Mouse (Mus musculus) neural tube, embryonic 13.5 days (tissue): ENCODE measurements around the gene Ccdc92b. TPM values are rescaled to one million over a fixed set of nuclear protein-coding genes. Genes with fewer than 3 reads are reported as not detected.
"Not testable (repeated sequence)": the region's sequence is repeated elsewhere in the genome, so short reads cannot be mapped to it uniquely, and the experiment has no call there.

Experiments used
- ATAC-seq: fragments of 200-750 bp; cut with Nextera tagmentation; 2 replicates; pipeline ENCODE4 v1.8.0; 2017; ENCODE audit warnings: low read depth, mild to moderate bottlenecking, moderate TSS enrichment, moderate library complexity
- H3K27ac ChIP-seq: fragments of 300-500 bp; sonication (generic); replicated peaks from 2 replicates; pipeline ENCODE4 v1.5.1; 2015; ENCODE audit warnings: moderate library complexity, mild to moderate bottlenecking, inconsistent platforms
- H3K27me3 ChIP-seq: fragments of 300-500 bp; sonication (generic); 2 replicates; pipeline ENCODE4 v1.6.1; 2015; ENCODE audit warnings: mild to moderate bottlenecking, inconsistent platforms
- H3K36me3 ChIP-seq: fragments of 300-500 bp; sonication (generic); 2 replicates; pipeline ENCODE4 v1.6.1; 2015; ENCODE audit warnings: mild to moderate bottlenecking, inconsistent platforms
- H3K4me1 ChIP-seq: fragments of 300-500 bp; sonication (generic); replicated peaks from 2 replicates; pipeline ENCODE4 v1.6.1; 2015; ENCODE audit warnings: inconsistent platforms
- H3K4me2 ChIP-seq: fragments of 300-500 bp; sonication (generic); 2 replicates; pipeline ENCODE4 v1.6.1; 2015; ENCODE audit warnings: inconsistent platforms, mild to moderate bottlenecking, moderate library complexity
- H3K4me3 ChIP-seq: fragments of 300-500 bp; sonication (generic); 2 replicates; pipeline ENCODE4 v1.5.1; 2015; ENCODE audit warnings: mild to moderate bottlenecking, inconsistent platforms
- H3K9ac ChIP-seq: fragments of 300-500 bp; sonication (generic); 2 replicates; pipeline ENCODE4 v1.6.1; 2015; ENCODE audit warnings: moderate library complexity, mild to moderate bottlenecking, inconsistent platforms
- H3K9me3 ChIP-seq: fragments of 300-500 bp; sonication (generic); 2 replicates; pipeline ENCODE4 v1.6.1; 2016; ENCODE audit warnings: inconsistent platforms
- WGBS: fragments of 180-500 bp; shearing (Covaris S2); methylation state at CpG from one replicate; pipeline ENCODE4 v1.1.7; 2015; 5-methylcytosine and 5-hydroxymethylcytosine counted together
- polyA plus RNA-seq: library from polyadenylated mRNA; unstranded; fragments of >200 nt; fragmentation: Nextera tagmentation; extraction: Ambion mirVana; gene quantifications from 2 replicates; pipeline ENCODE4 v1.2.1, GENCODE M21; 2015

Gene Ccdc92b
- polyA plus RNA-seq, result 1.9 and 2.1 TPM in 2 replicates

DNA sequence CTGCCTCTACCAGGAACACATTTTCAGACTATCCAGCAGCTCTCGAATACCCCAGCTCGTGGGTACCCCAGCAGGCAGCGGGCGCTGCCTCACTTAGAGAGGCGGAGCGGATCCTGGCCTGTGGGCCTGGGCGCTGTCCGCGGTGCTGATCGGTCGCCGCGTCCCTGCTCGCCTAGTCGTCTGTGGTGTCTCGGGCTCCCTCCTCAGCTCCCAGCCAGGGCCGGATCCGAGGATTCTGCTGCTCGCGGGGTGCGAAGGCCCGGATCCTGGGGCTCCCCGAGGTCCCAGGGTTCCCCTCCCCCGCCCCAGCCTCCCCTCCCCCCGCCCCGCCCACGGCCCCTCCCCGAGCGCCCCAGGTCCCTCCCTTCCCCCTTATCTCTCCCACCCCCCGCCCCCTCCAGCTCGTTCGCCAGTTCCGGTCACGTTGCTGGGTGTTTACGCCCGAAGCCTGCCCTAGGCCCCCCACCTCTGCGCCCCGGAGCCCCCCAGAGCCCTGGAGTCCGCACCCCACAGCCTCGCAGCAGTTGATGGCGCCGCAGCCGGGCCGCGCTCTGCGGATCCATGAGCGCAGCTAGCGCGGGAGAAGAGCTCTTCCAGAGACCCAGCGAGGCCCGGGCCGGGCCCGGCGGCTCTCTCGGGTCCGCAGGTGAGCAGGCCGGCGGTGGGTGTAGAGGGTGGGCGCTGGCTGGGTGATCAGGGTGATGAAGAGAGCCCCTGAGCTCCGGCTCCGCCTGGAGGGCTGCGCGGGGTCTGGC, at the start of gene Ccdc92b:
Ccdc92b (plus strand) TSS at position 405 of the 755 bp plus-strand sequence.
- WGBS, result under 1% methylated on average over 53 of the region's 63 CpGs
- Histone ChIP-seq H3K27me3 (peaks cover 69% of the 10 kb centered on the region), H3K4me1 (peaks cover 11% of the 10 kb centered on the region; the same call in 1 of the 2 replicates), H3K4me2 (peak within 1 kb of the TSS; percentile 71), H3K9ac (peak within 1 kb of the TSS; percentile 82), H3K27ac (0 out of 2 replicates have a peak within 1 kb of the TSS, but pooled peaks have one; percentile 46), H3K36me3 (0 out of 2 replicates have a peak, but pooled peaks cover 9% of the 10 kb centered on the region), H3K9me3 (no peaks in the 10 kb centered on the region), H3K4me3 (peak within 1 kb of the TSS; percentile 71)
- peak; percentile 89 for ATAC-seq

DNA sequence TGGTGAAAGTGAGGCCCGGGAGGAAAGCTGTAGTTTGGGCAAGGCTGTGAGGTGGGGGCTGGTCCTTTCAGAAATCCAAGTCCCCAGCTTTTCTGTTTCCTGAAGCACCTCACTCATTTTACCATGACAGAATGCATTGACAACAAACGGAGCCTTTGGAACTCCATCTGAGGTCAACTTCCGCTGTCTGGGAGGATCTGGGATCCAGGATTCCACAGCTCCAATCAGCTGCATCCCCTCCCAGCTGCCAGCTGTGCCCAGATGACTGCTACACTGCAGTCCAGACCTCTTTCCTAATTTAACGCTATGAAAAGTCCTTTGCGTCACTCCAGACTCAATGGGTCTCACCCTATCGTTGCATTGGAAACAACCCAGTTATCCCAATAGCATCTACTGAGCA, 49.7 kb upstream of the Ccdc92b start:
- Histone ChIP-seq H3K36me3 (no peaks in the 10 kb centered on the region), H3K9me3 (no peaks in the 10 kb centered on the region), H3K4me2 (no peak overlapping the region), H3K27ac (no peak overlapping the region), H3K4me1 (peaks cover 4% of the 10 kb centered on the region; the same call in 1 of the 2 replicates), H3K4me3 (no peak overlapping the region), H3K9ac (no peak overlapping the region), H3K27me3 (no peaks in the 10 kb centered on the region)
- ATAC-seq, result no peak
- WGBS, result 73% methylated on average over 6 of the region's 6 CpGs

DNA sequence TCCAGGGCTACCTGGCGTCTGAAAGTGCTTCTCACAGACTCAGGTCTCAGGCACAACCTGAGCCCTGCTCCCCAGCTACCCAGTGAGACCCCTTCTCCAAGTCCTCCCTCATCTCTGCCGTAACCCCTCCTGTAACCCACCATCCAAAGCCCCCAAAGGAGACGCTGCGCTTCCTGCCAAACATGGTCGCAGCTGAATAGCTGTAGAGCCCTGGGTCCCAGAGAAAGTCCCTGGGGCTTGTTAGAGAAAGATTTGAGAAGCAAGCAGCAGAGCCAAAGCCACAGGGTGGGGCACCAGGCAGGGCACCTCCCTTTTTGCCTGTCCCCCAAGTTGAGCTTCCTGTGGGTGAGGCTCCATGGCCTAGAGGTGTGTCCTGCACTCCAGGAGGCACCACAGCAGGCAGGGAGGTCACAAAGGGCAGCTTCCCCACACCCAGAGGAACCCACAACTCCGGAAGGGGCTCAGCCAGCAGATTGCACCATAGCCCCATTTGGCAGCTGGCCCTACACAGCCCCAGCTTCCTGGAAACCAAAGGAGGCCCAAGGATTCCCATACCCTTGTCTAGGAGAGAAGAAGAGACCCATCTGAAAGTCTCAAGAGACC, 46.8 kb upstream of the Ccdc92b start:
- Histone ChIP-seq H3K4me1 (peaks cover 4% of the 10 kb centered on the region; the same call in 1 of the 2 replicates), H3K27ac (no peak overlapping the region), H3K9ac (no peak overlapping the region), H3K4me3 (no peak overlapping the region), H3K9me3 (no peaks in the 10 kb centered on the region), H3K27me3 (no peaks in the 10 kb centered on the region), H3K4me2 (no peak overlapping the region), H3K36me3 (no peaks in the 10 kb centered on the region)
- no peak for ATAC-seq
- 77% methylated on average over 6 of the region's 6 CpGs for WGBS

GRCm38 (mm10) chr11:74574768-74575434, 44.5 kb upstream of the Ccdc92b start:
- no peaks in the 10 kb centered on the region for H3K36me3 ChIP-seq
- H3K27me3 ChIP-seq, result no peaks in the 10 kb centered on the region
- H3K4me1 ChIP-seq, result peaks cover 4% of the 10 kb centered on the region; the same call in 1 of the 2 replicates
- no peak for ATAC-seq
- no peak overlapping the region for H3K4me2 ChIP-seq
- no peak overlapping the region for H3K9ac ChIP-seq
- no peak overlapping the region for H3K27ac ChIP-seq
- H3K9me3 ChIP-seq, result no peaks in the 10 kb centered on the region
- WGBS, result 81% methylated on average over 4 of the region's 4 CpGs
- no peak overlapping the region for H3K4me3 ChIP-seq

DNA sequence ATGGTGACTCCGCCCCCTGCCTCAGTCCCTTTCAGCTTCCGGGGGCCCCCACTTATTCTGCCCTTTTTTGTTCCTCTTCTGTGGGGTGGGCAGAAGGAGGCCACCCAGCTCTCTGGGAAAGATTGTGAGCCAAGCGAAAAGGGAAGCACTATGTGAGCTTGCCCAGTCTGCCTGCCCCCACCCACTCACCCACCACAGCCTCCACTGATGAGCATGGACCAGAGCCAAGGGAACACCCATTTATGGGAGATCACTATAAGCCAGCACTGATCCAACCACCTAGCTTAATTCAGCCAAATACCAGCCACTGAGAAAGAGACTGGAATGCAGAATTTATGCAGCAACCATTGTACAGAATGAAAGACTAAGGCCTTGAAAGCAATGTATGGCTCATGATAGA, 43.5 kb upstream of the Ccdc92b start:
- Histone ChIP-seq H3K36me3 (no peaks in the 10 kb centered on the region), H3K9me3 (no peaks in the 10 kb centered on the region), H3K27ac (no peak overlapping the region), H3K4me3 (no peak overlapping the region), H3K4me2 (no peak overlapping the region), H3K4me1 (peaks cover 4% of the 10 kb centered on the region; the same call in 1 of the 2 replicates), H3K9ac (no peak overlapping the region), H3K27me3 (no peaks in the 10 kb centered on the region)
- ATAC-seq, result no peak
- 77% methylated on average over 3 of the region's 3 CpGs for WGBS

- no peak overlapping the region for H3K9ac ChIP-seq
- ATAC-seq, result no peak
- no peaks in the 10 kb centered on the region for H3K9me3 ChIP-seq
- H3K4me3 ChIP-seq, result no peak overlapping the region
- WGBS, result 79% methylated on average over 3 of the region's 3 CpGs
- H3K27me3 ChIP-seq, result no peaks in the 10 kb centered on the region
- peaks cover 4% of the 10 kb centered on the region; the same call in 1 of the 2 replicates for H3K4me1 ChIP-seq
- no peak overlapping the region for H3K4me2 ChIP-seq
- H3K27ac ChIP-seq, result no peak overlapping the region
- no peaks in the 10 kb centered on the region for H3K36me3 ChIP-seq
Measured at GRCm38 (mm10) chr11:74577068-74577467, 42.3 kb upstream of the Ccdc92b start.

GRCm38 (mm10) chr11:74581333-74581732, 38.1 kb upstream of the Ccdc92b start:
- H3K9me3 ChIP-seq, H3K27ac ChIP-seq, H3K36me3 ChIP-seq, H3K4me2 ChIP-seq, H3K4me3 ChIP-seq, H3K9ac ChIP-seq, ATAC-seq, H3K27me3 ChIP-seq: not testable (repeated sequence)
- WGBS, result 53% methylated on average over 4 of the region's 4 CpGs
- peaks cover 32% of the 10 kb centered on the region for H3K4me1 ChIP-seq

GRCm38 (mm10) chr11:74582464-74582863, 36.9 kb upstream of the Ccdc92b start:
- Histone ChIP-seq H3K9me3 (no peaks in the 10 kb centered on the region), H3K36me3 (no peaks in the 10 kb centered on the region), H3K4me2 (no peak overlapping the region), H3K4me3 (no peak overlapping the region), H3K27ac (no peak overlapping the region), H3K27me3 (peaks cover 6% of the 10 kb centered on the region; the same call in 1 of the 2 replicates), H3K4me1 (peaks cover 35% of the 10 kb centered on the region), H3K9ac (no peak overlapping the region)
- 88% methylated on average over 3 of the region's 3 CpGs for WGBS
- ATAC-seq, result no peak

DNA sequence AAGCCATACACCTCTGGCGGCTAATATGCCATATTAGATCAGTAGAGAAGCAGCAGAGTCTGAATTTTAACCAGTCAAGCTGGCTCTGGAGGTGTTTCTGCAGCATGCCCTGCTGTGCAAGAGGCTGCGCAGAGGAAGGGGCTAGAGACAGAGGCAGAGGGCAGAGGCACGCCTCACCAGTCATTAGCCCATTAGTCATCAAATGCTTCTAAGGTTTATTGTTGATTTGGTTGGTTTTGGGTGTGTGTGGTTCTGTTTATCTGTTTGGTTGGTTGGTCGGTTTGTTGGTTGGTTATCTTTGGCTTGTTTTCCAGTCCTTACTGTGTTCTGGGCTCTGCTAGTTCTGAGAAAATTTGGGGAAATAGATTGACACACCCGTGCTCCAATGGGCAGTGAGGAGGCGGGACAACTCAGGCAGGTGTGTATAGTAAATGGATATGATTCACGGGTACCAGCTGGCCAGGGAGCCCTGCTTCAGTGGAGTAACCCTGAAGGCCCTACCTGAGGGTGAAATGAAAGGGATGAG, 35.5 kb upstream of the Ccdc92b start:
- no peak overlapping the region for H3K4me2 ChIP-seq
- H3K4me1 ChIP-seq, result peaks cover 49% of the 10 kb centered on the region
- no peak overlapping the region for H3K4me3 ChIP-seq
- 58% methylated on average over 7 of the region's 7 CpGs for WGBS
- 0 out of 2 replicates have a peak overlapping the region, but pooled peaks have one; percentile 18 for H3K27ac ChIP-seq
- peaks cover 20% of the 10 kb centered on the region for H3K27me3 ChIP-seq
- no peaks in the 10 kb centered on the region for H3K36me3 ChIP-seq
- ATAC-seq, result no peak
- no peak overlapping the region for H3K9ac ChIP-seq
- H3K9me3 ChIP-seq, result no peaks in the 10 kb centered on the region

DNA sequence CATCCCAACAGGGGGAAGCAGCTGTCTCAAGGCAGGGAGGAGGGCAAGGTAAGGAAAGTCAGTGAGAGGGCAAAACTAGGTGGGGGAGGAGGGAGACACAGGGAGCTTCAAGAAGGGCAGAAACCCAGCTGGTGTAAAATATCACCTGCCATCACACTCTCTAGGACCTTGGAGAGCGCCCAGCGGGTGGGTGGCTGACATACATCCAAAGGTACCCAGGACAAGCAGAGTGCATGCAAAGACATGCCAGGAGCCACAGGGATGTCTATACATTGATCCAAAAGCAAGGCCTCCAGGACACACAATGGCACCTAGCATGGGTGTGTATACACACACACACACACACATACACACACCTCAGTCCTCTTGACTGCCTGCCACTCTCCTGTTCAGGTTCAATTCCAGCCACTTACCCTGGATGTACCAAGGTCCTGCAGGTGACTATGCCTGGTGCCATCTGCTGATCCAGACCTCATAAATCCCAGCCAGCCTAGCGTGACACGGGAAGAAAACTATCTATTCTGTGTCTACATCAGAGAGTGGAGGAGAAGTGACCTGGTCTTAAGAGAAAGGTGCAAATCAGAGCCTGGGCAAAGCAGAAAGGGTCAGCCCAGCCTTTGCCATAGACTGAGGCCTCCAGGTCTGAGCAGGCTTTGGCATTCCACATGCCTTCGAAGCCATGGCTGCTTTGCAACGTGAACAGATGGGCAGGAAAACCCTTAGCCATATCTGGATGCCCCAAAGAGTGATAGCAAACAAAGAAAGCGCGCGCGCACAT, 34.3 kb upstream of the Ccdc92b start:
- 71% methylated on average over 10 of the region's 10 CpGs for WGBS
- no peak for ATAC-seq
- H3K9me3 ChIP-seq, result no peaks in the 10 kb centered on the region
- peaks cover 53% of the 10 kb centered on the region for H3K4me1 ChIP-seq
- no peak overlapping the region for H3K4me3 ChIP-seq
- H3K27ac ChIP-seq, result no peak overlapping the region
- no peak overlapping the region for H3K9ac ChIP-seq
- no peak overlapping the region for H3K4me2 ChIP-seq
- H3K27me3 ChIP-seq, result peaks cover 33% of the 10 kb centered on the region
- no peaks in the 10 kb centered on the region for H3K36me3 ChIP-seq

DNA sequence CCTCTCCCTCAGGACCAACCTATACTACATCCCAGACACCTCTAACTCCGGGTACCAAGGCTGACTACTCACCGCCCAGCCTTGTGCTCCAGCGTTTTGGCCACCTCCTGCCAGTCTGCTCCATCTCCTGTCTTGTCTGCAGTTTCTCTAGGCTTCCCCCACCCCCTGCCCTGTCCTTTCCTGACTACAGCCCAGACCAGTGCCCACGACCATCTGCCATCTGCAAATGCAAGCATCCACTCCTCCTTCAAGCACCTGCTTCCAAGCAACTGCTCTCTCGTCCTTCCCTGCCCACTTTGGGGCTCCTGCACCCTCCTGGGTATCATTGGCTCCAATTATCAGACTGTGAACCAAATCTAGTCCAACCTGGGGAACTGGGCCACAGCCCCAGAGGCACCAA, 33.0 kb upstream of the Ccdc92b start:
- Histone ChIP-seq H3K36me3 (no peaks in the 10 kb centered on the region), H3K27me3 (peaks cover 46% of the 10 kb centered on the region), H3K9ac (no peak overlapping the region), H3K4me3 (no peak overlapping the region), H3K27ac (no peak overlapping the region), H3K4me1 (peaks cover 53% of the 10 kb centered on the region), H3K4me2 (no peak overlapping the region), H3K9me3 (no peaks in the 10 kb centered on the region)
- 66% methylated on average over 5 of the region's 5 CpGs for WGBS
- no peak for ATAC-seq
